ENCODE assay signal across 11 mouse cellular contexts in genomic region chr9:116099596-116099993, GRCm38 (mm10).
DNase-seq lines count a peak whose midpoint lies in the region; TF ChIP-seq lines count a peak whose summit lies in the region.
"Had no signal": no experiment of that assay in that cellular context is flagged by ENCODE, and none has a peak within 500 bp of the region (broad histone marks: within the 10 kb centered on the region; RNA-seq: fewer than 3 reads in every experiment).

No protein-coding gene starts in this region.

- TF ChIP-seq EP300 in heart, adult 2 months (IDR thresholded peaks at IDR 0.05; ENCODE audit: insufficient read depth, low read depth, low read length) = no peak

- intact Hi-C loops in heart, adult 2 months (cut with DNase I) = no loop called here

- no peaks in the 10 kb centered on the region for H3K79me2 ChIP-seq in heart, adult 2 months (replicated peaks; ENCODE audit: control insufficient read depth, insufficient read depth, low read length)

- peaks cover 3% of the 10 kb centered on the region for H3K36me3 ChIP-seq in heart, adult 2 months (ENCODE audit: control insufficient read depth, insufficient read depth, low read length)
- H3K36me3 ChIP-seq in small intestine, adult 2 months (ENCODE audit: control insufficient read depth, insufficient read depth, low read length) = peaks cover 19% of the 10 kb centered on the region

- no peaks in the 10 kb centered on the region for H3K27me3 ChIP-seq in heart, adult 2 months (ENCODE audit: control insufficient read depth, insufficient read depth, low read length)
- H3K27me3 ChIP-seq in small intestine, adult 2 months (ENCODE audit: control insufficient read depth, insufficient read depth, low read length) = no peaks in the 10 kb centered on the region

- no peak for DNase-seq in heart, adult 2 months
- no peak for DNase-seq in heart, adult 8-10 months (ENCODE audit: low spot score)
- peak; percentile 17 to 28 for DNase-seq in kidney, postnatal 4 days
- no peak for DNase-seq in kidney, postnatal 25 days
- peak; percentile 51 for DNase-seq in fibroblast of lung, adult 2 months (ENCODE audit: low read depth)
- no peak for DNase-seq in retina, embryonic 14.5 days (ENCODE audit: low spot score)
- DNase-seq in urinary bladder, postnatal 4 days (ENCODE audit: low spot score in 2 of 2) = no peak
- DNase-seq: cerebellum, adult 11-12 months; thymus, postnatal 4 days had no signal

- no peak overlapping the region for H3K9ac ChIP-seq in heart, adult 2 months (ENCODE audit: low read depth, low read length)

- TF ChIP-seq CTCF in heart, adult 2 months (IDR thresholded peaks at IDR 0.05) = no peak
- TF ChIP-seq CTCF in small intestine, adult 2 months (IDR thresholded peaks at IDR 0.05; ENCODE audit: extremely low read depth, insufficient read length, insufficient replicate concordance, low read depth, low read length) = no peak

- peak overlapping the region; percentile 31; the same call in 1 of the 2 replicates for H3K27ac ChIP-seq in heart, adult 2 months
- H3K27ac ChIP-seq in small intestine, adult 2 months (ENCODE audit: insufficient read depth, low read depth, low read length) = peak overlapping the region; percentile 30; the same call in 1 of the 2 replicates
- H3K27ac ChIP-seq: macrophage had no signal

- no peak for TF ChIP-seq POLR2A in heart, adult 2 months (IDR thresholded peaks at IDR 0.05; ENCODE audit: insufficient read depth, low read depth, low read length)
- no peak for TF ChIP-seq POLR2A in small intestine, adult 2 months (IDR thresholded peaks at IDR 0.05; ENCODE audit: low read depth, low read length)

- no peak overlapping the region for H3K4me3 ChIP-seq in heart, adult 2 months
- no peak overlapping the region for H3K4me3 ChIP-seq in small intestine, adult 2 months (ENCODE audit: low read depth, low read length)

- H3K4me1 ChIP-seq in heart, adult 2 months (ENCODE audit: control insufficient read depth, insufficient read depth, low read length) = peaks cover 4% of the 10 kb centered on the region; the same call in 1 of the 2 replicates
- no peaks in the 10 kb centered on the region for H3K4me1 ChIP-seq in small intestine, adult 2 months (ENCODE audit: control insufficient read depth, insufficient read depth, insufficient read length, low read length)

- WGBS in heart, adult 2 months = 69% methylated on average over 6 of the region's 6 CpGs
- WGBS in small intestine, adult 2 months = 81% methylated on average over 6 of the region's 6 CpGs

Comparison
In these comparisons a context has a peak if more than half of its experiments do, and no peak if none do; other contexts are left out.
1. DNase-seq: peak in kidney, postnatal 4 days (2 of 2) and fibroblast of lung, adult 2 months (single experiment); none in heart, adult 2 months (0 of 2), heart, adult 8-10 months (single experiment), kidney, postnatal 25 days (0 of 2), retina, embryonic 14.5 days (single experiment) and urinary bladder, postnatal 4 days (0 of 2).